Mouse (Mus musculus): Measurements from ENCODE around the gene Ppp2r5e.

DNA sequence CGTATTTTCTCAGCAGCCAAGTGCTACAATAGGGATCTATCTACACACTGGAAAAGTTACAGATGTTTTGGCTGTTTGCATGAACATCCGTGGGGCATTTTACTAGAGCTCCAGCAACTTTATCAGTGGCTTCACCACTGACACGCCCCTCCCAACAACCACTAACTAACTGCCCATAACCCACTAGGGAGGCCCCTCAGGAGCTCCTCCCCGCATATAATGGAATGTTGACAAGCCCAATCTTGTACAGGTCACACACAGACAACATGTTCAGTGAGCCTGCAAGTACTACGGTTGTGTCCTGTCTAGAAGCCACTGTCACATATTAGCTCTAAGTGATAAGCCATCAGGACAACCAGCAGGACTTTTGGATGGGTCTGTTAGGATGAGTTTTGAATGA is 18.8 kb downstream of the Ppp2r5e start:
- no peak for TF ChIP-seq POLR2A (IDR thresholded peaks at IDR 0.05; ENCODE audit: borderline replicate concordance, control insufficient read depth, low read depth, low read length)
- no peak for TF ChIP-seq CTCF (IDR thresholded peaks at IDR 0.05; ENCODE audit: control insufficient read depth, insufficient read depth, low read length)

All from bone marrow, adult 2 months (tissue).